Mouse (Mus musculus) megakaryocyte, embryonic 14.5 days (primary cell): Measurements from ENCODE around the gene Klhdc4. TPM values are rescaled to one million over a fixed set of nuclear protein-coding genes. Genes with fewer than 3 reads are reported as not detected.

Experiments
- H3K27me3 ChIP-seq: replicated peaks from 2 replicates; pipeline ENCODE3; 2012; ENCODE audit warnings: inconsistent platforms
- H3K36me3 ChIP-seq: replicated peaks from 2 replicates; pipeline ENCODE3; 2012; ENCODE audit warnings: low read length, inconsistent platforms, mixed read lengths
- H3K4me1 ChIP-seq: 2 replicates; pipeline ENCODE4 v1.6.1; 2012; ENCODE audit warnings: inconsistent platforms
- H3K4me3 ChIP-seq: replicated peaks from 2 replicates; pipeline ENCODE3; 2012; ENCODE audit warnings: moderate library complexity, mild to moderate bottlenecking, inconsistent platforms
- H3K9me3 ChIP-seq: 2 replicates; pipeline ENCODE4 v1.6.1; 2012; ENCODE audit warnings: inconsistent platforms
- FLI1 ChIP-seq: IDR thresholded peaks from 2 replicates; pipeline ENCODE4 v1.6.1; 2012; ENCODE audit warnings: low read length, inconsistent platforms, mixed read lengths
- GATA1 ChIP-seq: IDR thresholded peaks from 3 replicates; pipeline ENCODE4 v1.6.1; 2012; ENCODE audit warnings: mixed read lengths, low read length, inconsistent platforms, borderline replicate concordance
- polyA plus RNA-seq: library from polyadenylated mRNA; stranded (reverse); fragments of >175 nt; gene quantifications from 2 replicates; pipeline ENCODE4 v1.2.3, GENCODE M21; 2012; ENCODE audit warnings: low replicate concordance; ENCODE audit not compliant: insufficient read depth

The Klhdc4 gene
- 4.1 and 37.8 TPM in 2 replicates for polyA plus RNA-seq

- H3K4me3 ChIP-seq = peak within 1 kb of the TSS; percentile 95
- H3K4me1 ChIP-seq = peaks cover 32% of the 10 kb centered on the region
- no peaks in the 10 kb centered on the region for H3K9me3 ChIP-seq
- TF ChIP-seq GATA1 (no peak), FLI1 (peak; percentile 73; the same call in 1 of the 2 replicates)
- no peaks in the 10 kb centered on the region for H3K27me3 ChIP-seq
- H3K36me3 ChIP-seq = no peaks in the 10 kb centered on the region
These were observed at the start of gene Klhdc4 for GRCm38 (mm10) chr8:121829048-121829776. TSS of gene Klhdc4 (minus strand) at chr8:121829569.

GRCm38 (mm10) chr8:121877828-121878480 lies 48.6 kb upstream of the Klhdc4 start:
- H3K36me3 ChIP-seq = peaks cover 43% of the 10 kb centered on the region
- no peaks in the 10 kb centered on the region for H3K27me3 ChIP-seq
- TF ChIP-seq FLI1 (no peak), GATA1 (no peak)

DNA sequence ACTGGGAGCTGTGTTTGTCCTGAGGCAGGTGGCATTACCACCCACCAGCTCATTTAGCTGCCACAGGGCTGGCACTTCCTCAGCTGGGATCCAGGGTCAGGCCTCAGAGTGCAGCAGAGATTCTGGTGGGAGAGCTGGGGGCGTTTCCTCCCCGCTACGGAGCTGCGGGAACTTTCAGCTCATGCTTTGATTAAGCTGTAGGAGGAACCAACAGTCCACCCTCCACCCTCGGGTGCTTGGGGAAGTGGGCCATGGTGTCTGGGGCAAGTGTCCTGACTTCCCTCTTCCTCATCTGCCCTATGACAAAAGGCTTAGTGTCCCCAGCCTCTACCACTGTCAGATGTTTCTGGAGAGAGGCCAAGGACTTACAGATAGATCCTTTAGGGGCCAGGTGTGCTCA lies 47.8 kb upstream of the Klhdc4 start:
- Histone ChIP-seq H3K4me3 (no peak overlapping the region), H3K9me3 (no peaks in the 10 kb centered on the region), H3K4me1 (peaks cover 56% of the 10 kb centered on the region), H3K36me3 (peaks cover 35% of the 10 kb centered on the region), H3K27me3 (peaks cover 3% of the 10 kb centered on the region)
- no peak for TF ChIP-seq FLI1
- TF ChIP-seq GATA1 = no peak

More at GRCm38 (mm10) chr8:121877828-121878480, 48.6 kb upstream of the Klhdc4 start:
- no peak overlapping the region for H3K4me3 ChIP-seq
- H3K4me1 ChIP-seq = peaks cover 48% of the 10 kb centered on the region
- no peaks in the 10 kb centered on the region for H3K9me3 ChIP-seq

GRCm38 (mm10) chr8:121875517-121875916 lies 46.1 kb upstream of the Klhdc4 start:
- Histone ChIP-seq H3K4me3 (no peak overlapping the region), H3K36me3 (peaks cover 18% of the 10 kb centered on the region), H3K4me1 (peaks cover 62% of the 10 kb centered on the region), H3K9me3 (no peaks in the 10 kb centered on the region), H3K27me3 (peaks cover 4% of the 10 kb centered on the region)
- TF ChIP-seq GATA1 (no peak), FLI1 (no peak)

DNA sequence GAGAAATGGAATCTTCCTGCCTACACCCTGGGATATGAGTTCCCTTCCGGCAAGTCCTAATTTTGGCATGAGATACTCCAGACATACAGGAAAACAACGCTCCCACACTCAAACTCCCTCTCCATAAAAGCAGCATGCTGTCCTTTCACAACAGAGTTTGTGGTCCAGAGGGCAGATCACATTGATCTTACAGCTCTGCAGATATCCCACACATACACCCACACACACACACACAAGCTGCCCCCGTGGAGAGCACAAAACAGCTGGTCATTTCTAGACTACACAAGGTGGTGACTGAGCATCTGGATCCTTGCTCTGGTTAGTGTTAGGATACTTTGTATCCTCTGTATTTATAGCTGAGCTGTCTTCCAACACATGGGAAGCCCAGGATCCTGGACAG lies 45.7 kb upstream of the Klhdc4 start:
- Histone ChIP-seq H3K4me1 (peaks cover 66% of the 10 kb centered on the region), H3K27me3 (peaks cover 8% of the 10 kb centered on the region), H3K9me3 (no peaks in the 10 kb centered on the region), H3K36me3 (peaks cover 14% of the 10 kb centered on the region), H3K4me3 (no peak overlapping the region)
- TF ChIP-seq GATA1 = no peak
- no peak for TF ChIP-seq FLI1

GRCm38 (mm10) chr8:121874031-121874430 lies 44.7 kb upstream of the Klhdc4 start:
- peaks cover 4% of the 10 kb centered on the region for H3K36me3 ChIP-seq
- H3K4me3 ChIP-seq = no peak overlapping the region
- TF ChIP-seq GATA1 = no peak
- no peak for TF ChIP-seq FLI1
- no peaks in the 10 kb centered on the region for H3K9me3 ChIP-seq
- H3K27me3 ChIP-seq = peaks cover 10% of the 10 kb centered on the region
- H3K4me1 ChIP-seq = peaks cover 67% of the 10 kb centered on the region

DNA sequence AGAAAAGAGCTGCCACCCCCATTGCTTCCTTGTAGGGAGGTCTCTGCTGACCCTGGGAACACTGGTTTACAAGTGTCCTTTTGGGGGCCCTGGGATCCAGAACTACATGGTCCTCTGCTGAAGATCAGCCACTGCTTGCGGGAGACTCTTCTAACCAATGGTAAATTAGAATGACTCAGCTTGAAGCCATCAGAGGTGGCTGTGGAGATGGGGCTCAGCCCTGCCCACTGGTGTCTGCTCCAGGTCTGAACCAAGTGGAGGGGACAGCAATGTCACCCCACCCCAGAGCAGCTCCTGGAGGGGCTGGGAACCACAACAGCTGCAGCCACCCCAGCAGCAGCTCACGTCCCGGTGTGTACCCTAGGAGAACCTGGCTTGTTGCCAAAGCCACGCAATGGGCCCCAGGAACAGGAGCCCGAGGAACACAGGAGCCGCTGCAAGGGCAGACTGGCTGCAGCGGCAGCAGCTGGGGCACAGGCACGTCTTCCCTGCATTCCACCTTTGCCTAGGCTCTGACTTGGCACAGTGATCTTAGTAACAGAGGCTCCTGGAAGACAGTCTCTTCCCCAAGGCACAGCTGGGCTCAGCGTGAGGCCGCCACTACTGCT lies 42.6 kb upstream of the Klhdc4 start:
- no peak overlapping the region for H3K4me3 ChIP-seq
- TF ChIP-seq FLI1 (no peak), GATA1 (no peak)
- no peaks in the 10 kb centered on the region for H3K36me3 ChIP-seq
- H3K27me3 ChIP-seq = peaks cover 10% of the 10 kb centered on the region
- peaks cover 65% of the 10 kb centered on the region for H3K4me1 ChIP-seq
- H3K9me3 ChIP-seq = no peaks in the 10 kb centered on the region

DNA sequence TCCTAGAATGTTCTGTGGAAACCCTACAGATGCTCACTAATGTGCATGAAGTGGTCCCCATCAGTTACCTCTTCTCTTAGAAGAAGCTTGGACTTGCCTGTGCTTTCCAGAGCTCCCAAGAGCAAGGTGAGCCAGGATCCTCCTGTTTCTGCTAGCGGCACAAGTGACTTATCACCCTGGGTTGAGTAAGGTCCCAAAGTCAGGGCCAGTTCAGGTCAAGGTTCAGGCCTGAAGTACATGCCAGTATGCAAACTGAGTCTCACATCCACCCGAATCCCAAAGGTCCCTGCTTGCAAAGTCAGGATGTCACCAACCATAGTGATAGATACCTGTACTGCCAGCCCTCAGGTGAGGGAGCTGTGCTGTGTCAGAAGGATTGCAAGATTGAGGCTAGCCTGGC lies 40.8 kb upstream of the Klhdc4 start:
- peaks cover 63% of the 10 kb centered on the region for H3K4me1 ChIP-seq
- H3K9me3 ChIP-seq = no peaks in the 10 kb centered on the region
- peaks cover 14% of the 10 kb centered on the region for H3K27me3 ChIP-seq
- TF ChIP-seq FLI1 (no peak), GATA1 (no peak)
- no peak overlapping the region for H3K4me3 ChIP-seq
- H3K36me3 ChIP-seq = no peaks in the 10 kb centered on the region

- Histone ChIP-seq H3K4me3 (no peak overlapping the region), H3K4me1 (peaks cover 50% of the 10 kb centered on the region), H3K9me3 (no peaks in the 10 kb centered on the region), H3K36me3 (no peaks in the 10 kb centered on the region), H3K27me3 (peaks cover 17% of the 10 kb centered on the region)
- no peak for TF ChIP-seq FLI1
- TF ChIP-seq GATA1 = no peak
These were observed 39.5 kb upstream of the Klhdc4 start for GRCm38 (mm10) chr8:121868896-121869295.

DNA sequence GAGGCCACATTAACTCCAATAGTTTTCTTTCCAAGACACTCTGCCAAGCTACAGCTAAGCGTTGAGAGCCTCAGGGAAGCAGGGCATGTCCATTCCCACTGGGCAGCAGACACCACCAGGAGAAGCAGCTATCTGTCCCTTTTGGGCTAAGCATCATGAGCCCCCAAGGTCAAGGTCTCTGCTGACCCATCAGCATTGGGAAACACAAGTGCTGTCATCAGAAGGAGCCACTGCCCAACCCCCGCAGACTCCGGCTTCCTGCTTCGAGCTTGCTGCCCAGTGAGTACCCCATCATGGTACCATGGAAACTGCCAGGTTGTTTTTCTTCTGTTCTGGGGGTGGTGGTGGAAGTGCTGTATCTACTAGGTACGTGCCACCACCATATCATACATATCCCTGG lies 38.8 kb upstream of the Klhdc4 start:
- Histone ChIP-seq H3K27me3 (peaks cover 17% of the 10 kb centered on the region), H3K9me3 (no peaks in the 10 kb centered on the region), H3K36me3 (no peaks in the 10 kb centered on the region), H3K4me3 (no peak overlapping the region), H3K4me1 (peaks cover 48% of the 10 kb centered on the region)
- TF ChIP-seq GATA1 = no peak
- TF ChIP-seq FLI1 = no peak
